Mouse (Mus musculus): ENCODE data around the gene Dagla.

Dagla gene

GRCm38 (mm10) chr19:10278669-10279324 lies 25.9 kb downstream of the Dagla start:
- DNase-seq = no peak

GRCm38 (mm10) chr19:10277759-10278158 lies 26.9 kb downstream of the Dagla start:
- DNase-seq = no peak

GRCm38 (mm10) chr19:10277331-10277730 lies 27.3 kb downstream of the Dagla start:
- no peak for DNase-seq

DNA sequence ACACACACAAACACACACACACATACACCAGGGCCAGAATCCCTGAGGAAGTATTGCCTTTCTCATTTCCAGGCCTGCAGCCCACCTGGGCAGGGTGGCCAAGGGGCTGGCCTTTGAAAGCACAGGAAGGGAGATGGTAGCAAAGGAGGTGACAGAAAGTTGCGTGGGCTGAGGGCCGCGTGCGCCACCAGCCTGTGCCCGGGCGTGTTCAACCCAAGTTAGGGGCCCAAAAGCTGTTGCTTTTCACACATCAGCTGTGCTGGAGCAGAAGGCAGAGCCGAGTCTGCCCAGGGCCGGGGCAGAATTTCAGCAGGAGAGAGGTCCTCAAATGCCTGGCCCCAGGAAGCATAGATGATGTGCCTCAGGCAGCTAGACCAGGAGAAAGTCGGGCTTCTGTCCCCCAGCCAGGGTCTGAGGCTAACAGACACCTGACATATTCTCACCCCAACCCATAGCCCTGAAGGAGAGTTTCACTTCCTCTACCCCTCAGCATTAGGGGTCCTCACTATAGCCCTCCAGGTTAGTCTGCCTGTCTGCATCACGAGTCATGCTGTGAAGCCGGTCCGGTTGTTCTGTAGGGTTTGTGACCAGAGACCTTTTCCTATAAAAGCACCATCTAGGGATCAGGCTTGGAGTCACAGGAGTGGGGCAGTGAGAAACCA lies 28.1 kb downstream of the Dagla start:
- no peak for DNase-seq

GRCm38 (mm10) chr19:10274056-10274455 lies 30.6 kb downstream of the Dagla start:
- DNase-seq = no peak

GRCm38 (mm10) chr19:10272746-10273145 lies 31.9 kb downstream of the Dagla start:
- DNase-seq = peak in 1 of 2 experiments; percentile 23

DNA sequence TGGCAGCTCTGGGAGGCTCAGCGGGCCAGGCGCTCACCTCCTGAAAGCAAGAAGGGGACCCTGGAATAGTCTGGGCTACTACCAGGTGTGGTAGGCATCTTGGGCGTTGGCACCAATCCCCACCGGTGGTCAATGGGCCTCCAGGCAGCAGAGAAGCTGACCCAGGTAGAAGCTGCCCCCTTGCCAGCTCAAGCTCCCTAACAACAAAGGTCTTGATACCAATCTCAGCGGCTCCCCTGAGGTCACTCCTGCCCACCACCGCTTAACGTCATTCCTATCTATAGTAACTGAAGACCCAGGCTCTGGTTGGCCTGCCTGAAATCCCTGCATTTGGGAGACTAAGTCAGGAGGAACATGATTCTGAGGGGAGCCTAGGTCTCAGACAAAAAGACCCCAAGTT lies 33.1 kb downstream of the Dagla start:
- DNase-seq = no peak

- DNase-seq = no peak
Measured at GRCm38 (mm10) chr19:10270356-10270755, 34.3 kb downstream of the Dagla start.

- DNase-seq = no peak
Measured at GRCm38 (mm10) chr19:10268851-10269250, 35.8 kb downstream of the Dagla start.

DNA sequence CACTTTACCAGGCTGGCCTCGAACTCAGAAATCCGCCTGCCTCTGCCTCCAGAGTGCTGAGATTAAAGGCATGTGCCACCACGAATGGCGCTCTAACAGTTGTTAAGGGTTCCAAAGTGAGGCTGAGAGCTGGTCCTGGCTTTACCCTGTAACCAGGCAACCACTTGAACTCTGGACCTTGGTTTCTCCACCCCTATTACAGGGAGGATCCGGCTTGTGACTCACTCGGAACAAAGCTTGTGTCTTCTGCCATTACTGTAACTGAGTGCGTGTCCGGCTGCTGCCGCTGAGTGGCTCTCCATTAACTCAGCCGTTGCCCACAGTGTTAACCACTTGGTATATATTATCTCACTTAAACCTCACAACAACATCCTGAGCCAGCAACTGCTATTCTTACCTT lies 36.7 kb downstream of the Dagla start:
- DNase-seq = no peak

- DNase-seq = no peak
Measured at GRCm38 (mm10) chr19:10267057-10267456, 37.6 kb downstream of the Dagla start.

DNA sequence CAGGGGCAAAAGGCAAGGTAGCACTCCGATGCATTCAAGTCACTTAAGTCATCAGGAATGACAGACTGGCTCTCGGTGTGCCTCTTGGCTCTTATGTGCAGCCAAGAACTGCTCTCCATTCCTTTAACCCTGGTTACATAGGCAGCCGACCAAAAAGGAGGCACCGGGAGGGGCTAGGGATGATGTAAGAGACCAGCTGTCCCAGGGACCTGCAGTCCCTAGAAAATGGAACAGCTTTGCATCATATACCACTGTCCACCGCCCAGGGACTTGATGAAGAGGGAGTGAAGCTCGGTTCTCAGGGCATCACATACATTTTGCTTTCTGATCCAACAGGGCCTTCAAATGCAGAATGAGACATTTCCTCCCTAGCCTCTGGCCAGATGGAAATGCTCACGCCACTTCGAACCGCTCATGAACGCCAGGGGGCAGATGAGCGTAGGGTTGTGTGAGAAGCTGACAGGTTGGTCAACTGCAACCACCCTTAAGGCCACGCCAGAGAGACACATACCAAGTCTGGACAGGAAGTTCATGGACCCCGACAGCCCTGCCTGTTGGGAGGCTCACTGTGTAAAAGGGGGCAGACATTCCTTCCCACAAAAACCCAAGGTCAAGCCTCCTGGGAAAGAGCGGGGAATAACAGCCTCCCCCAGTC lies 38.4 kb downstream of the Dagla start:
- no peak for DNase-seq

DNA sequence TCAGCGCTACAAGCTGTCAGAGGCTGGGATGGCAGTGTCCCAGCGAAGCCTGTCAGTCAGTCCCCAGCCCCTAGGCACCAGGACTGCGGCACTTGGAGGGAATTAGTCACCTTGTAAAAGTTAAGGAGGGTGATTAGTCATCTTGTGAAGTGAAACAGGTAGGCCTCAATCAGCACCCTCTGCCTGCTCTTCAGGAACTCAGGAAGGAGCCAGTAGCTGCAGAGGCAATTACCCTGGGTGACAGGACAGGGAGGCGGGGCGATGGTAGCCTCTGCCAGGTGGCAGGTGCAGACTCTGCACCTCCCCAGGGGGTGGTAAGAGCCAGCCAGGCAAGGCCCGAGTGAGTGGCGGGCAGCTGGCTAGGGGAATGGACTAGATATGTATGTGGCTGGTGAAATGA lies 43.3 kb downstream of the Dagla start:
- no peak for DNase-seq

DNA sequence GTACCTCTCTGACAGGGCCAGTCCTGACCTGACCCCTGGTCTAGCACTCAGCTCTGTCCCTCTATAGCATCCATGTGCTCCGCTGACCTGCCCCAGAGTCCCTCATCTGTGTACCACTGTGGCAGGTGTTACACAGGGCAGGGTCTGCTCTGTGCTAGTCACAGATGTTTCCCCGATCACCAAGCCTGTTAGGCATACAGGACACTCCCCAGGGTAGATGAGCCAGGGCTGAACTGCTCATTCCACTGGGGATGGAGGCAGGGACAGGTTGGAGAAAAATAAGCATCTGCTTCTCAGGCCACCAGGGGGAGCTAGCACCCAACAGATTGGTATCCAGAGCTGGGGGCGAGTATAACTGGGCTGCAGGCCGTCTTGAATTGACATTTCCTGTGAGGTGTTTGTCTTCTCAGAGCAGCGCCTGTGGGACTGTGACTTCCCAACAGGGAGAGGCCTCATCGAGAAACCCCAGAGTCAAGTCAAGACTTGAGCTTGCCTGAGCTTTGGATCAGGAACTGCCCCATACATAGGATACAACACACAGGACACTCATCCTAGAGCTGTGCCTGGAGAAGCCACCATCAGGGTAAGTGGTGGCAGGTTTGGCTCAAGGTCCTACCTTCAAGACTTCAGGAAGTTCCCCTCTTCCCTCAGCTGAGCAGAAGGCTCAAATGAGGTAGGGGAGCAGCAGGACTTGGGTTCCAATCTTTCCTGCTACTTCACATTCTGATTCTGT lies 46.2 kb downstream of the Dagla start:
- DNase-seq = peak in 1 of 2 experiments; percentile 33

DNA sequence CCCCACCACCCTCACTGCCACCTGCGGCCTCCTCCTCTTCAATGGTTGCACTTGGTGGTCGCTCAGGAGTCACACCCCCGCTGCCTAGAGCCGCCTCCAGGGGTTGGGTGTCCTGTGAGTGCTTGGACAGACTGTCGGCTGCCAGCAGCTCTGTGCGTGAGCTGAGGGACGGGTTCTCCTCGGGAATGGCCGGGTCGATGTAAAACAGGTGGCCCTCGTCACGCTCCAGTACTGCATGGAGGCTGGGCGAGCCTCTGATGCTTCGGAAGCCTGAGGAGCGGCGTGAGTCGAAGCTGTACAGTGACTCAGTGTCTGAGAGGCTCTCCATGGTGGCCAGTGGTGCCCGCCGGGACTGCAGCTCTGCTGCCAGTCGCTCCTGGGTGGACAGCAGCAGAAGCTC lies 56.5 kb downstream of the Dagla start:
- DNase-seq = no peak

GRCm38 (mm10) chr19:10247165-10247564 lies 57.5 kb downstream of the Dagla start:
- DNase-seq = no peak

- no peak for DNase-seq
Measured at GRCm38 (mm10) chr19:10244183-10244582, 60.5 kb downstream of the Dagla start.

DNA sequence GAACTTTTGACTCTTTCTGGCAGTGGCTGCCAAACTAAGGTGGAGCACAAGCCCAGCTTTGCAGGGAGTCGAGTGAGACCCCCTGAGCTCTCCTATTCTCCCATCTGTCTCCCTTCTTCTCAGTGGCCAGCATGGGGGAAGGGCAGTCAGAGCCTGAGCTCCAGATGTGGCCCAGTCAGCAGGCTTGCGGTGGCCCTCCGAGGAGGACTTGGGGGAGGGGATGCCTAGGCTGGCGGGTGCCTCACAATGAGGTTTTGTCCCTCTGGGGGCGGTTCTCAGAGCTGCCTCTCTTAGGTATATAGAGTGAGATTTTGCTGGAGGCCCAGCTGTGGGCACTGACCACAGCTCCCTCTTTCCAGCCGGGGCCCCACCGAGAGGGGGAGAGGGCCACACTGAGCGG lies 61.8 kb downstream of the Dagla start:
- no peak for DNase-seq

DNA sequence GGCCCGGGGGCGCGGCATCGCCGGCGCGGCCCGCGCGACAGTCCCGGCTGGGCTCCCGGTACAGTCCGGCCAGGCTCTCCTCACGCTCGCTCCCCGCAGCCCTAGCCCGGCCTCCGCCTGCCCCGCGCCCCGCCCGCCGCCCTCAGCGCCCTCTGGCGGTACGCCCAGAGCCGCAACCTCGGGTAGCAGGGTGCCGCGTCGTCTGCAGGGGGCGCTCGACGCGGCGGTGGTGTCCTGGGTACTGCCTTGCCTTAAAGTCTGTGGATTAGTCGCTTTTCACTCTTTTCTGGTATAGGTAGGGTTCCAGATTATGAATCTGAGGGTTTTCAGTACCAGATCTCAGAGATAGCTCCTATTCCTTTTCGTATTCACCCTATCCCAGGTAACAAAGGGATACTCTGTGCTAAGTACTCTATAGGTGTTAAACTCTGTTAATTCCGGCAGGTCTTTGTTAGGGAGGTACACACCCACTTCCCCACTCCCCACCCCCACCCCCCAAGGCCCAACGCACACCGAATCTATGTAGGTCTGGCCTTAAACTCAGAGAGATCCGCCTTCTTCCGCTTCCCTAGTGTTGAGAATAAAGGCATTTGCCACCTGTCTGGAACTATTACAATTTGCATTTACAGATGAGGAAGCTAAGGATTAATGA lies 63.9 kb downstream of the Dagla start, which contains the start of gene Myrf:
TSS of gene Myrf (minus strand) at position 95 of the 652 bp plus-strand sequence.
- peak; percentile 23 to 42 for DNase-seq

DNA sequence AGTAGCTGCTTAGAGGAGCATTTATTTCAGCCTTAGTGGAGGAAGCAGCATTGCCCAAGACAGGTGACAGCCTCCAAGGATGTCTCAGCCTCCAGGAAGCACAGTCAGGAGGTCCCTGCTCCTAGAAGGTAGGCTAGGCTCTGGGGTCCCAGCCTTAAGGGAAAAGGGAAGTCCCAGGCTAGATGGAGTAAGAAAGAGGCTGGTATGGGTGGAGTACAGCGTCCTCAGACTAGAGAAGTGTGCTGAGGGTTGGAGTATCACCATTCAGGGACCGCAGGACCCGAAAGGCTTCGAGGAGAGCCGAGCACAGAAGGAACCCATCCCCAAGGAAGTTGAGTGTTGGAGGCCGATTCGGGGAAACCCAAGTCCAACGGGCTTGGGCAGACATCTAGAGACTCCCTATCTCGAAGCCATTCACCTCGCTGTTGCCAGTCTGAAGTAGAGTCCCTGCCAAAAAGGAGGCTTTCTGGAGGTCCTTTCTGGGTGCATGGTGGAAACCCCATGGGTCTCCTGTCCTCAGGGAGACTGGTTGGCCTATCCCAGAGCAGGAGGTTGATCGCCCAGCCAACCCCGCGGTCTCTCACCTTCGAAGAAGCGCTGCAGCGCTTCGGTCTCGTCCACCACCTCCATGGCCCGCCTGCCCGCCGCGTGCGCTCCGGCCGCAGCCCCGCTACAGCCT lies 64.6 kb downstream of the Dagla start:
- DNase-seq = no peak

DNA sequence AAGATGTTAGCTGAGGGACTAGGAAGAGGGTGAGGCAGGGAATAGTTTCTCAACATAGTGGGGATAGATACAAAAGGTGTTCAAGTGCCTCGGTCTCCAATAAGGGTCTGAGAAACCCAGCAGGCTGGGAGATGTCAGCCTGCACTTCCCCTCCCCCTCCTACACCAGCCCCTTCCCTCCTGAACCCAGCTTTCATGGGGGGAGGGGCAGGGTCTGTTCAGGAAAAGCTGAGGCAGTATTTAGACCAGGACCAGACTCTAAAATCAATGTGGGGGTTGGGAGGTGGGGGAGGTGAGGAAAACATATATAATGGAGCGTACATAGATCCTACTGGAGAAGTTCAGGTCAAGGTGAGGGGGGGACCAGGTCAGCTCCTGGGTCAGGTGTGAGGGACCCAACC lies 65.3 kb downstream of the Dagla start:
- DNase-seq = no peak

- DNase-seq = no peak
Measured at GRCm38 (mm10) chr19:10238477-10238876, 66.2 kb downstream of the Dagla start.
